Mouse (Mus musculus): ENCODE measurements at regions not wholly inside any gene's neighbourhood (a gene's known extent, or its start where the extent isn't known, plus 50 kb on each side); places are given as distances from the start of the nearest gene placed in this dataset.

GRCm38 (mm10) chr15:61009509-61009908, 86.7 kb upstream of the A1bg start:
- Histone ChIP-seq H3K27me3 (ENCODE audit: control insufficient read depth, insufficient read depth, insufficient read length) (no peaks in the 10 kb centered on the region), H3K4me3 (no peak overlapping the region), H3ac (ENCODE audit: control insufficient read depth, insufficient read length) (no peak overlapping the region), H3K4me2 (ENCODE audit: low read depth) (no peak overlapping the region), H3K36me3 (ENCODE audit: control insufficient read depth, insufficient read depth) (no peaks in the 10 kb centered on the region), H3K79me2 (ENCODE audit: control insufficient read depth, insufficient read depth) (no peaks in the 10 kb centered on the region)
- TF ChIP-seq SRF (IDR thresholded peaks at IDR 0.05; ENCODE audit: control insufficient read depth, insufficient read length, low read depth) (no peak), E2F4 (IDR thresholded peaks at IDR 0.05; ENCODE audit: insufficient read depth) (no peak), TCF12 (IDR thresholded peaks at IDR 0.05; ENCODE audit: insufficient read depth, poor library complexity, severe bottlenecking) (no peak), MYOD1 (IDR thresholded peaks at IDR 0.05; ENCODE audit: control insufficient read depth in 1 of 3, insufficient read length in 2 of 3, low read depth in 2 of 3) (no peak), REST (IDR thresholded peaks at IDR 0.05; ENCODE audit: insufficient read depth, insufficient read length) (no peak), POLR2A (IDR thresholded peaks at IDR 0.05; ENCODE audit: insufficient read length, low read depth) (no peak), MAX (IDR thresholded peaks at IDR 0.05; ENCODE audit: low read depth) (no peak), TCF3 (IDR thresholded peaks at IDR 0.05; ENCODE audit: insufficient read length, low read depth) (no peak), MYOG (IDR thresholded peaks at IDR 0.05; ENCODE audit: control insufficient read depth in 1 of 3, insufficient read depth in 1 of 3, insufficient read length in 2 of 3, low read depth in 2 of 3) (no peak), POLR2AphosphoS2 (IDR thresholded peaks at IDR 0.05; ENCODE audit: insufficient read length, low read depth) (no peak), CEBPB (IDR thresholded peaks at IDR 0.05; ENCODE audit: insufficient read depth, poor library complexity, severe bottlenecking) (no peak), USF1 (IDR thresholded peaks at IDR 0.05; ENCODE audit: low read depth) (no peak)

GRCm38 (mm10) chr15:61007461-61008059, 84.7 kb upstream of the A1bg start:
- no peak for TF ChIP-seq MAX (IDR thresholded peaks at IDR 0.05; ENCODE audit: low read depth)
- TF ChIP-seq E2F4 (IDR thresholded peaks at IDR 0.05; ENCODE audit: insufficient read depth) = no peak
- no peak for TF ChIP-seq TCF12 (IDR thresholded peaks at IDR 0.05; ENCODE audit: insufficient read depth, poor library complexity, severe bottlenecking)
- H3K79me2 ChIP-seq (ENCODE audit: control insufficient read depth, insufficient read depth) = no peaks in the 10 kb centered on the region
- no peaks in the 10 kb centered on the region for H3K36me3 ChIP-seq (ENCODE audit: control insufficient read depth, insufficient read depth)
- no peaks in the 10 kb centered on the region for H3K27me3 ChIP-seq (ENCODE audit: control insufficient read depth, insufficient read depth, insufficient read length)
- no peak overlapping the region for H3ac ChIP-seq (ENCODE audit: control insufficient read depth, insufficient read length)
- H3K4me2 ChIP-seq (ENCODE audit: low read depth) = no peak overlapping the region
- H3K4me3 ChIP-seq = no peak overlapping the region

GRCm38 (mm10) chr15:61006608-61007007, 83.8 kb upstream of the A1bg start:
- Histone ChIP-seq H3K27me3 (ENCODE audit: control insufficient read depth, insufficient read depth, insufficient read length) (no peaks in the 10 kb centered on the region), H3K36me3 (ENCODE audit: control insufficient read depth, insufficient read depth) (no peaks in the 10 kb centered on the region), H3K4me2 (ENCODE audit: low read depth) (no peak overlapping the region), H3ac (ENCODE audit: control insufficient read depth, insufficient read length) (no peak overlapping the region), H3K79me2 (ENCODE audit: control insufficient read depth, insufficient read depth) (no peaks in the 10 kb centered on the region), H3K4me3 (no peak overlapping the region)
- TF ChIP-seq REST (IDR thresholded peaks at IDR 0.05; ENCODE audit: insufficient read depth, insufficient read length) (no peak), SRF (IDR thresholded peaks at IDR 0.05; ENCODE audit: control insufficient read depth, insufficient read length, low read depth) (no peak), E2F4 (IDR thresholded peaks at IDR 0.05; ENCODE audit: insufficient read depth) (no peak), POLR2AphosphoS2 (IDR thresholded peaks at IDR 0.05; ENCODE audit: insufficient read length, low read depth) (no peak), TCF12 (IDR thresholded peaks at IDR 0.05; ENCODE audit: insufficient read depth, poor library complexity, severe bottlenecking) (no peak), USF1 (IDR thresholded peaks at IDR 0.05; ENCODE audit: low read depth) (no peak), CEBPB (IDR thresholded peaks at IDR 0.05; ENCODE audit: insufficient read depth, poor library complexity, severe bottlenecking) (no peak), MAX (IDR thresholded peaks at IDR 0.05; ENCODE audit: low read depth) (no peak), POLR2A (IDR thresholded peaks at IDR 0.05; ENCODE audit: insufficient read length, low read depth) (no peak), TCF3 (IDR thresholded peaks at IDR 0.05; ENCODE audit: insufficient read length, low read depth) (no peak), MYOD1 (IDR thresholded peaks at IDR 0.05; ENCODE audit: control insufficient read depth in 1 of 3, insufficient read length in 2 of 3, low read depth in 2 of 3) (no peak), MYOG (IDR thresholded peaks at IDR 0.05; ENCODE audit: control insufficient read depth in 1 of 3, insufficient read depth in 1 of 3, insufficient read length in 2 of 3, low read depth in 2 of 3) (no peak)

GRCm38 (mm10) chr15:60993971-60994690, 71.3 kb upstream of the A1bg start:
- TF ChIP-seq TCF3 (IDR thresholded peaks at IDR 0.05; ENCODE audit: insufficient read length, low read depth) = no peak
- TF ChIP-seq CEBPB (IDR thresholded peaks at IDR 0.05; ENCODE audit: insufficient read depth, poor library complexity, severe bottlenecking) = no peak
- no peak for TF ChIP-seq POLR2A (IDR thresholded peaks at IDR 0.05; ENCODE audit: insufficient read length, low read depth)
- TF ChIP-seq E2F4 (IDR thresholded peaks at IDR 0.05; ENCODE audit: insufficient read depth) = no peak
- no peak overlapping the region for H3K4me2 ChIP-seq (ENCODE audit: low read depth)
- H3K36me3 ChIP-seq (ENCODE audit: control insufficient read depth, insufficient read depth) = no peaks in the 10 kb centered on the region
- H3K79me2 ChIP-seq (ENCODE audit: control insufficient read depth, insufficient read depth) = no peaks in the 10 kb centered on the region
- H3K27me3 ChIP-seq (ENCODE audit: control insufficient read depth, insufficient read depth, insufficient read length) = no peaks in the 10 kb centered on the region
- no peak overlapping the region for H3K4me3 ChIP-seq
- no peak overlapping the region for H3ac ChIP-seq (ENCODE audit: control insufficient read depth, insufficient read length)

DNA sequence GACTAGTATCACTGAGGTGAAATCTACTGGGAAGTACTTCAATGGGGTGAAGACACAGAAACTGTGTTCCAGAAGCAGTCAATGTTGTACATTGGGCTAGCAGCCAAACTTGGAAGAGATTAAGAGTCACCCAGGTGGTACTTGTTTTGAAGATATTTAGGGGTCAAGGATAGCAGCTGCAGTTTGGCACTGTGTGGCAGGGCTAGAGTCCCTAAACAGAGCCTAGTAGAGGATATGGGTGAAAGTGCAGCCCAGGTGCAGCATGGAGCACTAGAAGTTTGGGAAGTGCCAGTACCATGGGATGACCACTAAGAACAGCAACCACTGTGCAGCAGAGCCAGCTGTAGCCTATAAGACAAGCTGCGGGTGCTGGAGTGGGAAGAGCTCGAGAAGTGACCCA, 70.6 kb upstream of the A1bg start:
- H3K36me3 ChIP-seq (ENCODE audit: control insufficient read depth, insufficient read depth) = no peaks in the 10 kb centered on the region
- H3ac ChIP-seq (ENCODE audit: control insufficient read depth, insufficient read length) = no peak overlapping the region
- no peak overlapping the region for H3K4me2 ChIP-seq (ENCODE audit: low read depth)
- H3K4me3 ChIP-seq = no peak overlapping the region
- H3K27me3 ChIP-seq (ENCODE audit: control insufficient read depth, insufficient read depth, insufficient read length) = no peaks in the 10 kb centered on the region
- H3K79me2 ChIP-seq (ENCODE audit: control insufficient read depth, insufficient read depth) = no peaks in the 10 kb centered on the region
- no peak for TF ChIP-seq SRF (IDR thresholded peaks at IDR 0.05; ENCODE audit: control insufficient read depth, insufficient read length, low read depth)
- no peak for TF ChIP-seq REST (IDR thresholded peaks at IDR 0.05; ENCODE audit: insufficient read depth, insufficient read length)
- no peak for TF ChIP-seq TCF12 (IDR thresholded peaks at IDR 0.05; ENCODE audit: insufficient read depth, poor library complexity, severe bottlenecking)
- TF ChIP-seq POLR2A (IDR thresholded peaks at IDR 0.05; ENCODE audit: insufficient read length, low read depth) = no peak
- TF ChIP-seq POLR2AphosphoS2 (IDR thresholded peaks at IDR 0.05; ENCODE audit: insufficient read length, low read depth) = no peak
- TF ChIP-seq CEBPB (IDR thresholded peaks at IDR 0.05; ENCODE audit: insufficient read depth, poor library complexity, severe bottlenecking) = no peak
- TF ChIP-seq MAX (IDR thresholded peaks at IDR 0.05; ENCODE audit: low read depth) = no peak
- no peak for TF ChIP-seq E2F4 (IDR thresholded peaks at IDR 0.05; ENCODE audit: insufficient read depth)

Measured in myocyte (in vitro differentiated cells).